Mouse (Mus musculus) liver, postnatal 0 days (tissue): Measurements from ENCODE around the gene Nrtn. TPM values are rescaled to one million over a fixed set of nuclear protein-coding genes. Genes with fewer than 3 reads are reported as not detected.

Experiments used
- ATAC-seq: fragments of 200-750 bp; cut with Nextera tagmentation; 2 replicates; pipeline ENCODE4 v1.8.0; 2017; ENCODE audit warnings: mild to moderate bottlenecking, moderate library complexity
- DNase-seq: peaks from one replicate; pipeline ENCODE4 v3.0.0-alpha.2; 2016
- H3K27ac ChIP-seq: fragments of 300-500 bp; sonication (generic); 2 replicates; pipeline ENCODE4 v1.5.1; 2014; ENCODE audit warnings: antibody characterized with exemption, moderate library complexity, mild to moderate bottlenecking, low read depth
- H3K27me3 ChIP-seq: fragments of 300-500 bp; sonication (generic); 2 replicates; pipeline ENCODE4 v1.6.1; 2014; ENCODE audit warnings: low read length, control low read depth, mixed read lengths; ENCODE audit not compliant: insufficient read depth
- H3K36me3 ChIP-seq: fragments of 300-500 bp; sonication (generic); replicated peaks from 2 replicates; pipeline ENCODE4 v1.6.1; 2014; ENCODE audit warnings: mild to moderate bottlenecking, control low read depth, low read length, moderate library complexity, mixed read lengths; ENCODE audit not compliant: insufficient read depth
- H3K4me1 ChIP-seq: fragments of 300-500 bp; sonication (generic); 2 replicates; pipeline ENCODE4 v1.6.1; 2014; ENCODE audit warnings: antibody characterized with exemption, mild to moderate bottlenecking, control low read depth; ENCODE audit not compliant: insufficient read depth
- H3K4me2 ChIP-seq: fragments of 300-500 bp; sonication (generic); 2 replicates; pipeline ENCODE4 v1.6.1; 2014; ENCODE audit warnings: low read depth, mild to moderate bottlenecking, low read length, moderate library complexity, mixed read lengths
- H3K4me3 ChIP-seq: fragments of 300-500 bp; sonication (generic); 2 replicates; pipeline ENCODE4 v1.5.1; 2014; ENCODE audit warnings: low read depth, low read length
- H3K9ac ChIP-seq: fragments of 300-500 bp; sonication (generic); replicated peaks from 2 replicates; pipeline ENCODE4 v1.6.1; 2014; ENCODE audit warnings: mild to moderate bottlenecking, moderate library complexity
- H3K9me3 ChIP-seq: fragments of 300-500 bp; sonication (generic); 2 replicates; pipeline ENCODE4 v1.6.1; 2016; ENCODE audit warnings: mild to moderate bottlenecking, control low read depth, low read length, mixed read lengths
- CTCF ChIP-seq: sonication (generic); IDR thresholded peaks from 2 replicates; pipeline ENCODE4 v1.5.1; 2016; ENCODE audit warnings: antibody characterized with exemption, low read depth
- EP300 ChIP-seq: IDR thresholded peaks from 2 replicates; pipeline ENCODE4 v1.6.1; 2016; ENCODE audit warnings: antibody characterized with exemption, low read depth, mild to moderate bottlenecking
- WGBS: fragments of 180-500 bp; shearing (Covaris S2); extraction: QIAGEN DNeasy Blood & Tissue Kit; methylation state at CpG from one replicate; pipeline ENCODE4 v1.1.7; 2014; ENCODE audit not compliant: insufficient replicate concordance; 5-methylcytosine and 5-hydroxymethylcytosine counted together
- polyA plus RNA-seq: library from polyadenylated mRNA; unstranded; fragments of >200 nt; fragmentation: Nextera tagmentation; extraction: Ambion mirVana; gene quantifications from 2 replicates; pipeline ENCODE4 v1.2.1, GENCODE M21; 2015

Nrtn gene
- polyA plus RNA-seq, 1 experiment from 2014 or later: 1.2 TPM

DNA sequence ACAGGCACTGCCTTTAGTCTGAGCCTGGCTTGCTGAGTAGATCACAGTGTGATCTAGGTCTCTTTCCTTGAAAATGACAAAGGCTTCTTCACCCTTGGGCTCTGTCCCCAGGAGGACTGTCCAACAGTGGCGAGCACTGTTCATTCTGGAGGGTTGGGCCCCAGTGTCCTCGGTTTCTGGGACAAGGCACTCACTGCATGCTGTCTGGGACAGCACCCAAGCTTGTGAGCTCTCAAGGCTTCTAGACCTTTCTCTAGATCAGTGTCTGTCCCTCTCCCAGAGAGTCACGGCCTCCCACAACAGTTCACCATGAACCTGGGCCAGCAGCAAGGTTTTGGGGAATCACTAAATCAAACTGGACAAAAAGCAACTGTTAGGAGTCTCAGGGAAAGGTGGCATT, 35.3 kb upstream of the Nrtn start:
- 82% methylated on average over 3 of the region's 3 CpGs for WGBS
- no peak overlapping the region for H3K9ac ChIP-seq
- no peak for TF ChIP-seq CTCF
- TF ChIP-seq EP300: no peak
- H3K4me1 ChIP-seq: peaks cover 11% of the 10 kb centered on the region
- no peak for DNase-seq
- H3K4me2 ChIP-seq: no peak overlapping the region
- H3K27me3 ChIP-seq: no peaks in the 10 kb centered on the region
- no peak overlapping the region for H3K4me3 ChIP-seq
- H3K27ac ChIP-seq: peak overlapping the region; percentile 68; the same call in 1 of the 2 replicates
- no peak for ATAC-seq
- no peaks in the 10 kb centered on the region for H3K9me3 ChIP-seq
- H3K36me3 ChIP-seq: no peaks in the 10 kb centered on the region

DNA sequence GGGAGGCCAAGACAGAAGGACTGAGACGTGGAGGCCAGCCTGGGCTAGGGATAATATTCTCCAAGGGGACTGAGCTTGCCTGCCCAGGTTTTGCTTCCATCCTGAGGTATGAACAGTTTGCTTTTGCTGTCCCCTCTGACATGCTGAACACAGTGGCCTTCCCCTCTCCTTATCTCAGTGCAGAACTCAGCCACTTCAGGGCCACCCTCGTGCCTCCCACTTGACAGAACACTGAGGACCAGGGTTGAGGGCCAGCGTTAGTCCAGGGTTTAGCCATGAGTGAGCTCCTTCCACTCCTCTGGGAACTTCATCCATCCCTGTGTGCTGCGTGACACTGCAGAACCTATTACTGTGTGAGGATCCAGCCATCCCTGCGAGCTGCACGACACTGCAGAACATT, 32.0 kb upstream of the Nrtn start:
- DNase-seq: no peak
- Histone ChIP-seq H3K9me3 (no peaks in the 10 kb centered on the region), H3K36me3 (no peaks in the 10 kb centered on the region), H3K4me1 (peaks cover 11% of the 10 kb centered on the region), H3K4me2 (no peak overlapping the region), H3K27me3 (no peaks in the 10 kb centered on the region), H3K27ac (no peak overlapping the region), H3K4me3 (no peak overlapping the region), H3K9ac (no peak overlapping the region)
- no peak for ATAC-seq
- TF ChIP-seq CTCF: no peak
- no peak for TF ChIP-seq EP300
- 78% methylated on average over 6 of the region's 6 CpGs for WGBS

DNA sequence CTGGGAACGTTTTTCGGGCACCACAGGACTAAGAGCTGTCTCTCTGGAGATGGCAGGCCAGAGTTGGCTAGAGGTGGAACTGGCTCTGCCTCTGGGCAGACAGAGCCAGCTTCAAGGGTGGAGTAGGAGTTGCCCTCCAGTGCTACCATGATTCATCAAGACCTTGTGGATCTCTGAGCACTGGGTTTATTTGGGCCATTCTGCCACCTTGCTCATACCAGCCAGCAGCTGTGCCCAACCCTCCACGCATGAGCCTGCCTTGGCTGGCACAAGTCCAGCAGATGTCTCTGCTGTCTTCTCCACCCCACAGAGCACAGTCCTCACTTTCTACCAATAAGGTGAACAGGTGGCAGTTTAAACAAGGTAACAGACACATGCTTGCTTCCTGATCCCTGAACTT, 31.6 kb upstream of the Nrtn start:
- H3K4me1 ChIP-seq: peaks cover 11% of the 10 kb centered on the region
- DNase-seq (no peak), ATAC-seq (peak; percentile 34)
- 76% methylated on average over 3 of the region's 3 CpGs for WGBS
- H3K9me3 ChIP-seq: no peaks in the 10 kb centered on the region
- no peaks in the 10 kb centered on the region for H3K36me3 ChIP-seq
- H3K27me3 ChIP-seq: no peaks in the 10 kb centered on the region
- H3K9ac ChIP-seq: no peak overlapping the region
- no peak overlapping the region for H3K27ac ChIP-seq
- H3K4me3 ChIP-seq: no peak overlapping the region
- no peak for TF ChIP-seq EP300
- TF ChIP-seq CTCF: no peak
- H3K4me2 ChIP-seq: no peak overlapping the region

DNA sequence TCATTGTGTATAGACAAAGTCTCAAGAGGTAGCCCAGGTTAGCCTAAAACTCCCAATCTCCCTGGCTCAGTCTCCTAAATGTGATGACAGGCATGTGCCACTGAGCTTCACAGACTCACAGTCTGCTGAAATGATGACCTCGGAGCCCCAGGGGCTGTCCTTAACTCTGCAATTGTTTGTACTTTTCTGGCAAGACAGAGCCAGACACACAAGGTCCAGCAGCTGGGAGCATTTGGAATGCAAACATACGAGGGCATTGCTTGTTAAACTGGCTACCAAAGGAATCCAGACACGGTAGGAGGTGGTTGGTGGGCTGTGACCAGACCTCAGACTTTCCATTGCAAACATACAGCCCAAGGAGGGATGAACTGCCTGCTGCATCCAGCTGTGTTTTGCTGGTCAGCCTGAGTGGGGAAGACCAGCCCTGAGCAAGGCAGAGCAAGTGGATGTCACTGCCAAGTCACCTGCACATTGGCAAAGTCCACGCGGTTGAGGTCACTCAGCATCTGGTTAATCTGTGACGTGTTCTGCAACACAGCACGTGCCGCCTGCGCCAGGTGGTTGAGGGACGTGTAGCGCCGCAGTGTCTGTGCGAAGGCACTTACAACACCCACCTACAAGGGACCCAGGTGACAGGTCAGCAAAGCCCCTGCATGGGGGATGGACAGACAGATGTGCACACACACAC, 23.1 kb upstream of the Nrtn start:
- Histone ChIP-seq H3K9me3 (0 out of 2 replicates have a peak, but pooled peaks cover 2% of the 10 kb centered on the region), H3K4me3 (no peak overlapping the region), H3K9ac (no peak overlapping the region), H3K4me2 (no peak overlapping the region), H3K36me3 (peaks cover 7% of the 10 kb centered on the region; the same call in 1 of the 2 replicates), H3K4me1 (no peaks in the 10 kb centered on the region), H3K27me3 (no peaks in the 10 kb centered on the region), H3K27ac (no peak overlapping the region)
- TF ChIP-seq EP300: no peak
- TF ChIP-seq CTCF: no peak
- 73% methylated on average over 13 of the region's 13 CpGs for WGBS
- peak; percentile 52 for DNase-seq
- ATAC-seq: peak; percentile 82

DNA sequence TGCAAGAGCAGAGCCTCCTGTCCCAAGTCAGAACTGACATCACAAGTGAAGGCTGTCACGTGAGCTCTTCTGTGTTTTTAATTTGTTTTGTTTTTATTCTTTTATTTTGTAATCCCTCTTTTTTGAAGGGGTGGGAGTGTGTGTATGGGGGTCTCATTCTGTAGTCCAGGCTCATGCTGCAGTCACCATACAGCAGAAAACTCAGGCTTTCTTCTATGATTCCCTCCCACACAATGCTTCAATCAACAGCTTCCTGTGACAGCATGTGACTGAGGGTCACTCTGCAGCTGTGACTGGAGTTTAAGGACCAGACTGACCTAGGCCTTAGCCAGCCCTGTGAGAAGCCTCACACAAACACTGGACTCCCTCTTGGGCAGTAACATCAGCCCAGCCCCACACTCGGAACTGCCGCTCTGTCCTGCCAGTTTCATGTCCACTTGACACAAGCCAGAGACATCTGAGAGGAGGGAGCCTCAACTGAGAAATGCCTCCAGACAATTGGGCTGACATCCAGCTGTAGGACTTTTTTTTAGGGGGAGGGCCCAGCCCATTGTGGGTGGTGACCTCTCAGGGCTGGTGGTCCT, 21.5 kb upstream of the Nrtn start:
- peaks cover 7% of the 10 kb centered on the region; the same call in 1 of the 2 replicates for H3K36me3 ChIP-seq
- H3K27ac ChIP-seq: no peak overlapping the region

DNA sequence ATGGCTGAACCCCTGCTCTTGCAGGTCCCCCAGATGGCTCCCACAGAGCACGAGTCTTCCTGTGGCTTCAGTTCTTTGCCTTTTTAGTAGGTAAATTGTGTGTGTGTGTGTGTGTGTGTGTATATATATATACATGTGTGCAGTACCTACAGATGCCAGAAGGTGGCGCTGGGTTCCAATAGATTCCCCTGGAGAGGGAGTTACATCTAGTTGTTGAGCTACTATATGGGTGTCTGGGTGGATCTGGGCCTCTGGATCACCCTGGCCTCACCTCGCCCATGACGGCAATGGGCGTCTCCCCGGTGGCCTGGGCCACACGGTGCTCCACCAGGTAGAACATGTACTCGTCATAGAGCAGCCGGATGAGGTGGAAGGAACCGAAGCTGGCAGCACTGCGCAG, 20.2 kb upstream of the Nrtn start:
- TF ChIP-seq EP300 (no peak), CTCF (peak; percentile 50)
- WGBS: 90% methylated on average over 11 of the region's 11 CpGs
- H3K4me3 ChIP-seq: no peak overlapping the region
- no peak overlapping the region for H3K27ac ChIP-seq
- no peak for ATAC-seq
- peaks cover 7% of the 10 kb centered on the region; the same call in 1 of the 2 replicates for H3K36me3 ChIP-seq
- 0 out of 2 replicates have a peak, but pooled peaks cover 2% of the 10 kb centered on the region for H3K9me3 ChIP-seq
- no peak overlapping the region for H3K9ac ChIP-seq
- H3K4me1 ChIP-seq: no peaks in the 10 kb centered on the region
- no peak overlapping the region for H3K4me2 ChIP-seq
- no peak for DNase-seq
- H3K27me3 ChIP-seq: no peaks in the 10 kb centered on the region

More for the DNA sequence above, 21.5 kb upstream of the Nrtn start:
- no peaks in the 10 kb centered on the region for H3K4me1 ChIP-seq
- no peak overlapping the region for H3K4me2 ChIP-seq
- no peaks in the 10 kb centered on the region for H3K27me3 ChIP-seq
- no peak overlapping the region for H3K4me3 ChIP-seq
- TF ChIP-seq EP300 (no peak), CTCF (no peak)
- H3K9me3 ChIP-seq: 0 out of 2 replicates have a peak, but pooled peaks cover 2% of the 10 kb centered on the region
- ATAC-seq: no peak
- no peak for DNase-seq
- 76% methylated on average over 3 of the region's 3 CpGs for WGBS
- H3K9ac ChIP-seq: no peak overlapping the region
